Mouse (Mus musculus) neutrophil, adult 59 days (primary cell): ENCODE data around the gene Lgals8. TPM values are rescaled to one million over a fixed set of nuclear protein-coding genes. Genes with fewer than 3 reads are reported as not detected.

Source experiments
- total RNA-seq, 2 experiments: library from RNA; stranded (reverse); gene quantifications; 1 replicate in 1 of 2; 2 replicates in 1 of 2; pipeline ENCODE4 v1.2.4; 2023

Gene Lgals8
- total RNA-seq: 10 to 100 TPM; 45.6 to 56.4 TPM

DNA sequence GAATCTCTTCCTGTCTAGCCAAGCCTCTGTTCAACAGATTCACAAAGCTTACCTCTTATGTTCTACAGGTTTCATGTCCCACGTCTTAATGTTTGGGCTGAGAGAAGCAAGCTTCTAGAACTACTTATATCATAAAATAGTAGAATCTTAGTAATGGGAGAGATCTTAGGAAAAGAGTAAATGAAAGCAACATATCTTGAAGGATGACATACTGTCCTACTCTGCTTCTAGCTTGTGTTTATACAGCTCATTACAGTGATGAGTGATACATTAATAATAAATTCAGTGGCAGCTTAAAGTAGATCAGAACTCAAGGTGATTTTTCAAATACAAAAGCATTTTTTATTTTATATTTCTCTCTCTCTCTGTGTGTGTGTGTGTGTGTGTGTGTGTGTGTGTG is at the start of gene Lgals8:
Lgals8 (minus strand) TSS at position 101 of the 400 bp plus-strand sequence.

DNA sequence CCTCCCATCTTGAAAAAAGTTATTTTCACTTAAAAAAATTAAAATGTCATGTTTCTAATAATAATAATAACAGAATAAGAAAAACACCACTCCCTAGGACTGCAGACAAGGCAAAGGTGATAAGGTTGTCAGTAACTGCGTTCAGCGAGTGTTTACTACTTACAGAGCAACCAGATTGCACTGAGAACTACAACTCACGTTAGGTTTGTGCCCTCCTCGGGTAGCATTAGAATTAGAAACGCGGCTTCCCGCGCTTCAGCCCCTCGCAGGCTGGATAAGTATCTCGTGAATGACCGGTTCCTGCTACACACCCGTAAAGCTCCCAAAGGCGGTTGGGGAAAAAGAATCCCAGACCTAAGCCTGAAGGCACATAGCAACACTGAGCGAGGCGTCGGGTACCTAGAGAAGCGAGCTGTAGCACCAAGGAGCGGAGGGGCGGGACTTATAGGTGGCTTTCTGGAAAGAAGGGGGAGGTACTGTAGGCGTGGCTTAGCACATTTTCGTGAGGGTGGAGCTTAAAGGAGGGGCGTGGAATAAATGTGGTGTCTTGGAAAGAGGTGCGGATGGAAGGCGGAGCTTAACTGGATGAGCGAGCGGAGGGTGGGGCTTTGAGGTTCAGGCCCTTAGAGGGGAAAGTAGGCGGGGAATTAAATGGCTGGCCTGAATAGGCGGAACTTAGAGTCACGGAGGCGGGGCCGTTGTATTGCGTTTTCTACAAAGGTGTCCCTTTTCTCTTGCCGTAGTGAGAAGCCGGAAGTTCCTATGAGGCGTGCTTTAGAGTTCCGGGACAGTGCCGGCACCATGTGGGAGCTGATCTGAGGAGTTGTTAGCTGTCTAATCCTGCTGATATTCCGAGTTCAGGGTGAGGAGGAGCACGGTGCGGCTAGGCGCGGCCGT is 69.9 kb downstream of the Lgals8 start, which contains the start of gene Heatr1:
Heatr1 (plus strand) TSS at position 419 of the 897 bp plus-strand sequence.

Other genes starting within 250 kb of the Lgals8 start
- gene Mtr, start 206.8 kb downstream of the Lgals8 start, total RNA-seq: 10 to 100 TPM; 23.6 to 28.8 TPM
- gene Actn2, start 124.2 kb downstream of the Lgals8 start, total RNA-seq: under 1 TPM in 1 of 2 experiments, not detected in 1; 0.33 TPM
- gene Heatr1, start 69.9 kb downstream of the Lgals8 start, total RNA-seq: 10 to 100 TPM; 34.0 TPM
- 1 to 10 TPM in 1 of 2 experiments, under 1 TPM in 1; 0.77 to 1.2 TPM for gene Edaradd, start 55.5 kb upstream of the Lgals8 start, total RNA-seq
- 10 to 100 TPM; 12.4 to 16.5 TPM for gene Ero1lb, start 100.9 kb upstream of the Lgals8 start, total RNA-seq